Mouse (Mus musculus) 3T3-L1 (cell line): ENCODE results near the gene Cacnb2.

Experiments
- DNase-seq: peaks from one replicate; pipeline ENCODE4 v3.0.0-alpha.2; 2015; ENCODE audit warnings: low read depth, low spot score

Gene Cacnb2

DNA sequence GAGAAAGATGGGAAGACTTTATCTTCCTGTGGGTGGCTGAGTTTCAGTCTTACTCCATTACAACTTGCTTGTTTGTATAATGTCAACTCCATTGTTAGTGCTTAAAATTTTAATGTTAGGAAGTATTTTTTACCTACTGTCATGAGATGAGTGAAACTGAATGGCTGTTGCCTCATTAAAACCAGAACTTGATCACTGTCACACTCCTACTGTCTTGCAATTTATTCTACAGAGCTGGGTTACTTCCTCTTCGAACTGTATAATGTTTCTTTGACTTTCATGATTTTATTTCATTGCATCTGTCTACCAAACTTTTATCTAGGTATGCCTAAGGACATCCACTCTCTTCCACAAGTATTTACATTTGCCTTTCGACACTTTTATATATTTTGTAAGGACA is 358.6 kb downstream of the Cacnb2 start:
- no peak for DNase-seq

DNA sequence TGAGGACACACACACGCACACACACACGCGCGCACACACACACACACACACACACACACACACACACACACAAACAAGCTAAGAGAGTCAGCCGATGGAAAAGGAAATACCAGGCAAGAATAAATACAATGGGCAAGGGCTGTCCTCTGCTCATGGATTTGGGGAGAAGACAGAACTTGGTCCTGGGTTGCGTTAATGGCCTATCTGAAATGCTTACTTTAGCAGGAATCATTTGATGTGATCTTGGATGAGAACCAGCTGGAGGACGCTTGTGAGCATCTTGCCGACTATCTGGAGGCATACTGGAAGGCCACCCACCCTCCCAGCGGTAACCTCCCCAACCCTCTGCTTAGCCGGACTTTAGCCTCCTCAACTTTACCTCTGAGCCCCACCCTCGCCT is 381.1 kb downstream of the Cacnb2 start:
- DNase-seq, result no peak

- no peak for DNase-seq
These were observed 385.6 kb downstream of the Cacnb2 start for GRCm38 (mm10) chr2:14988451-14988850.

DNA sequence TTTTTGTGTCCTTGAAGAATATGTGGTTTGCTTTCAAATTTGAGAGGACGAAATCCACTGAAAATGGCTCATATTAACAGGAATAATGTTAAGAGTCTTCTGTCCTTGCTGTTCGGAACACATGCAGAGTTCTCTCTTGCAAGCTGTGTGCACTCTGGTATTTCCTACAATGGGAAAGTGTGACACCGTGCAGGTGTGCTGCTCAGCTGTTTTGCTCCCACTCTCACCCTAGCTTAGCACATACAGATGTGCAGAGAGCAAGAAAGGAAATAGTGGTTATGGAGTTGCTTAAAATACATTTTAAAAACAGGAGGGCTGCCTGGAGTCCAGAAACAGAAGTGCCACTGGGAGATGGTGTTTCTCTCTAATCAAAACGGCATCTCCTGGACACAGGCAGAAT is 386.5 kb downstream of the Cacnb2 start:
- DNase-seq, result no peak

GRCm38 (mm10) chr2:14992531-14992930 is 389.6 kb downstream of the Cacnb2 start:
- no peak for DNase-seq

DNA sequence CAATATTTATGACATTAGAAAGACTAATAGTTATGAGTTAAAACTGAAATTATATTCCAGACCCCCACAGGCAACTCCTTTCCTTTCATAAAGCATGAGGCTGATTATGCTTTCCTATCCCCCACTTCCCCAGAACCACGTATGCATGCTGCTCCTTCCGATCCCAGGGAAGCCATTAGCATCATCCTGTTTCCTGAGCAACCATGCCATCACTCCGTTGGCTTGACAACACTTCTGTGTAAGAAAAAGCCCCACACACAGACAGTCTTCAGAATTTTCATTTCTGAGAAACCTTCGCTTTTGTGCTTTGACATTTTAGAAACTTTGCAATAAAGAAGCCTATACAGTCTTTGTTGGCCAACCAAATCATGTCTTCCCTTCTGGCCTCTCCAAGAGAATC is 393.1 kb downstream of the Cacnb2 start:
- no peak for DNase-seq

DNA sequence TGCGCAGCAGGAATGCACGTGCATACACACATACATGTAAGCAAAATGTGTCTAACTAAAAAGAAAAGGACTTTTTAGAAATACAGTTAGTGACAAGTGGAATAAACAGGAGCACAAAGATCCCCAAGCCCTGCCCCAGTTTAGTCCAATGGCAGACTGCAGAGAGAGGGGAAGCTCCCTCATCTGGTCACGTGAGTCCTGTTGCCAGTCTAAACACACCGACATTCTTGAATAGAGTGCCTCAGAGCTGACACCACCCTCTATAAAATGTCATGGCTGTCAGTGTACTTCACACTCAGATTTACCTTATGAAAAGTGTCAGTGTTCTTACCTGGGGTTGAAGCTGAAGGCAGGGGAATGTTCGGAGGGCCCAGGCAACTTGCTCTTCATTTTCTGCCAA is 394.9 kb downstream of the Cacnb2 start:
- no peak for DNase-seq

DNA sequence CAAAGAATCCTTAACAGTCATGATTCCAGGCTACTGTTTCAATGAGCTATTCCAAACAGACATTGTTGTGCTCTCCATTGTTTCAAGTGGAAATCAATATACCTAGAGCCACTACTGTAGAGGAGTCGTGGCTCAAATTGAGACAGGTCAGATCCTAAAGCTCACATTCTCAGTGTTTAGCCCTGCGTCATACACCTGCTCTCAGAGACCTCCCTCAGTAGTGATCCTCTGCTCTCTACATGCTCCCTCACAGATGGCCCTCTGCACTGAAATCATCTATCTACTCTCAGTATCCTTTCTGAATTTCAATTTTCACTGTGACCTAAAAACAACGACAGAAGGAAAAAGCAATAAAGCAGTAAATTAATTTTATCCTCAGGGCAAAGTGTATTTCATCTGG is 404.6 kb downstream of the Cacnb2 start:
- no peak for DNase-seq

- DNase-seq, result no peak
These were observed 405.2 kb downstream of the Cacnb2 start for GRCm38 (mm10) chr2:15008072-15008471.

GRCm38 (mm10) chr2:15026817-15027216 is 423.9 kb downstream of the Cacnb2 start:
- no peak for DNase-seq

DNA sequence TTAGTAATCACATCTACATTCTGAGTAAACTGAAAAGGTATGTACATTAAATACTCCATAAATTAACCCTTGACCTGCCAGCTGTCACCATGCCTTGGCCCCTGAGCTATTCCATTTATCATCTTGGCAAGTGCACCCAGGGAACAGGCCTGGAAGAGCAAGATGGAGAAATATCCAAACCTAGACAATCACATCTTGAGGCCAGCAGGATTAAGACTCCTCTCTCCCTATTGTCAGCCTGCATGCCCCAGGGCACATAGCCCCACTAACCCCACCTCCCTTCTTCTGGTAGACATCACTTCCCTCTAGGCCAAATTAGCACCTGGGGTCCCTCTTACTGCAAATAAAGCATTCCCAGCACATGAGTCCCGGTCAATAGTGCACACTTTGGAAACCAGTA is 424.9 kb downstream of the Cacnb2 start:
- DNase-seq, result no peak
